Mouse (Mus musculus) kidney, embryonic 16.5 days (tissue): ENCODE measurements at regions not wholly inside any gene's neighbourhood (a gene's known extent, or its start where the extent isn't known, plus 50 kb on each side); places are given as distances from the start of the nearest gene placed in this dataset.
"Not testable (repeated sequence)": the region's sequence is repeated elsewhere in the genome, so short reads cannot be mapped to it uniquely, and the experiment has no call there.

Experiments
- ATAC-seq: fragments of 200-750 bp; cut with Nextera tagmentation; 2 replicates; pipeline ENCODE4 v1.8.0; 2017; ENCODE audit warnings: moderate TSS enrichment; ENCODE audit not compliant: low FRiP score, low TSS enrichment
- H3K27ac ChIP-seq: fragments of 300-500 bp; sonication (generic); 2 replicates; pipeline ENCODE4 v1.5.1; 2014; ENCODE audit warnings: low read length
- H3K27me3 ChIP-seq: fragments of 300-500 bp; sonication (generic); 2 replicates; pipeline ENCODE4 v1.6.1; 2014; ENCODE audit warnings: low read length, control low read depth, mixed read lengths; ENCODE audit not compliant: insufficient read depth
- H3K36me3 ChIP-seq: fragments of 300-500 bp; sonication (generic); 2 replicates; pipeline ENCODE4 v1.6.1; 2014; ENCODE audit warnings: low read length, control low read depth, mixed read lengths; ENCODE audit not compliant: insufficient read depth
- H3K4me1 ChIP-seq: fragments of 300-500 bp; sonication (generic); 2 replicates; pipeline ENCODE4 v1.6.1; 2014; ENCODE audit warnings: low read length, control low read depth, mixed read lengths; ENCODE audit not compliant: insufficient read depth
- H3K4me2 ChIP-seq: fragments of 300-500 bp; sonication (generic); replicated peaks from 2 replicates; pipeline ENCODE4 v1.6.1; 2014; ENCODE audit warnings: low read depth, low read length
- H3K4me3 ChIP-seq: fragments of 300-500 bp; sonication (generic); 2 replicates; pipeline ENCODE4 v1.5.1; 2014; ENCODE audit warnings: mild to moderate bottlenecking, low read length
- H3K9ac ChIP-seq: fragments of 300-500 bp; sonication (generic); replicated peaks from 2 replicates; pipeline ENCODE4 v1.6.1; 2014; ENCODE audit warnings: low read length
- H3K9me3 ChIP-seq: fragments of 300-500 bp; sonication (generic); 2 replicates; pipeline ENCODE4 v1.6.1; 2016; ENCODE audit warnings: low read length, control low read depth
- WGBS: fragments of 180-500 bp; shearing (Covaris S2); extraction: QIAGEN DNeasy Blood & Tissue Kit; methylation state at CpG from one replicate; pipeline ENCODE4 v1.1.7; 2014; 5-methylcytosine and 5-hydroxymethylcytosine counted together

DNA sequence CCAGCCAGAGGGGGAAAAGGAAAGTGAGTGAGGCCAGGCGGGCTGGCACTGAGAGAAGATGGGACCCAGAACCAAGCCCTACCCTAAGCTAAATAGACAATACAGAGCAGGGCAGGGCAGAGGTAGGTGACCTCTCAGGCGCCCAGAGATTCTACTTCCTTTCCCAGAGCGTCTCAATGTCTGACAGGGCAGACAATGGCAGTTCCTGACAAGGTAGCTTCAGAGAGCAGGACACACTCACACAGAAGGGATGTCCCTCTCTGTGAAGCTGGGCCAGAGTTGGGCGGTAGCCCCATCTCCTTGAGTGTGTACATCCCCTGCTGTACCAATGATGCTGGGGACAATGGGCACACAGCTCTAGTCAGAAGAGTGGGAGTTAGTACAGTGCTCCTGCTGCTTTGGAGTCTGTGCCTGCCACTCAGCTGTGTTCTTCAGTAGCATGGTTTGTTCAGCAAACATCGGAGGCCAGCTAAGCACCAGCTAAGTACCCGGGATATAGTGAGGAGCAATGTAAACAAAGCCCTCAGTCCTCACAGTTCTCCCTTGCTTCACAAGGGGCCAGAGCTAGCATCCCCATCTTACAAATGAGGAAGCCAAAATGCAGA lies 62.7 kb downstream of the Rhob start:
- Histone ChIP-seq H3K4me2 (no peak overlapping the region), H3K27ac (no peak overlapping the region), H3K4me1 (peaks cover 20% of the 10 kb centered on the region), H3K4me3 (no peak overlapping the region), H3K9ac (no peak overlapping the region), H3K36me3 (no peaks in the 10 kb centered on the region), H3K27me3 (no peaks in the 10 kb centered on the region), H3K9me3 (no peaks in the 10 kb centered on the region)
- WGBS = 59% methylated on average over 6 of the region's 6 CpGs
- no peak for ATAC-seq

DNA sequence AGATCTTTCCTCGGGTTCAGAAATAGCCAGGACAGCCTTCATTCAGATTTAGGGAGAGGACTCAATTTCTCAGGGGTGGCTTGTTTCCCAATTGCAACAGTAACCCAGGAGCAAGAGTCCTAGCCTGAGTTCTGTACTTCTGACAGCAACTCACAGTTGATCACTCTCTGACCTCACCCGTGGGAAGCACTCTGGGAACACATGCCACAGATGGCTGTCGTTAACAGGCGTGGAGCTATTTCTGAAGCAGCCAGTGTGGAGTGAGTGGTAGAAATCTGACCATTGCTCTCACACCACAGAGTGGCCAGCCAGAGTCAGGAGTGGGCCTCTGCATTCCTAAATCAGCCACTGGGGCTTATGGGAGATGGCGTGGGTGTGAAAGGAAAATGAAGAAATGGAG lies 63.3 kb downstream of the Rhob start:
- H3K9ac ChIP-seq = no peak overlapping the region
- no peaks in the 10 kb centered on the region for H3K36me3 ChIP-seq
- no peak for ATAC-seq
- peaks cover 23% of the 10 kb centered on the region for H3K4me1 ChIP-seq
- H3K4me2 ChIP-seq = no peak overlapping the region
- WGBS = 54% methylated on average over 5 of the region's 5 CpGs
- H3K27ac ChIP-seq = no peak overlapping the region
- H3K27me3 ChIP-seq = no peaks in the 10 kb centered on the region
- H3K4me3 ChIP-seq = no peak overlapping the region
- no peaks in the 10 kb centered on the region for H3K9me3 ChIP-seq

DNA sequence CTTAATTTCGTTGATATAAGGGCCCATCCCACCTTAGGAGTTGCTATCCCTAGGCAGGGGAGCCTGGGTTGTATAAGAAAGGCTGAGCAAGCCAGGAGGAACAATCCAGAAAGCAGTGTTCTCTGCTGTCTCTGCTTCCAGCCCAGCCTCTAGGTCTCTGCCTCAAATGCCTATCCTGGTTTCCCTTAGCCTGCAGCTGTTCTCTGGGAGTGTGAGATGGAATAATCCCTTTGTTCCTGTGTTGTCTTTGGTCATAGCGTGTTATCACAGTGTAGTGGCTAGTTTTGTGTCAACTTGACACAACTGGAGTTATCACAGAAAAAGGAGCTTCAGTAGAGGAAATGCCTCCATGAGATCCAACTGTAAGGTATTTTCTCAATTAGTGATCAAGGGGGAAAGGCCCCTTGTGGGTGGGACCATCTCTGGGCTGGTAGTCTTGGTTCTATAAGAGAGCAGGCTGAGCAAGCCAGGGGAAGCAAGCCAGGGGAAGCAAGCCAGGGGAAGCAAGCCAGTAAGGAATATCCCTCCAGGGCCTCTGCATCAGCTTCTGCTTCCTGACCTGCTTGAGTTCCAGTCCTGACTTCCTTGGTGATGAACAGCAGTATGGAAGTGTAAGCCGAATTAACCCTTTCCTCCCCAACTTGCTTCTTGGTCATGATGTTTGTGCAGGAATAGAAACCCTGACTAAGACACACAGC lies 64.0 kb downstream of the Rhob start:
- not testable (repeated sequence) for H3K4me3 ChIP-seq, H3K27ac ChIP-seq, H3K9ac ChIP-seq, H3K9me3 ChIP-seq, ATAC-seq, H3K27me3 ChIP-seq, H3K36me3 ChIP-seq, H3K4me2 ChIP-seq
- WGBS = 71% methylated on average over 3 of the region's 3 CpGs
- peaks cover 23% of the 10 kb centered on the region for H3K4me1 ChIP-seq

DNA sequence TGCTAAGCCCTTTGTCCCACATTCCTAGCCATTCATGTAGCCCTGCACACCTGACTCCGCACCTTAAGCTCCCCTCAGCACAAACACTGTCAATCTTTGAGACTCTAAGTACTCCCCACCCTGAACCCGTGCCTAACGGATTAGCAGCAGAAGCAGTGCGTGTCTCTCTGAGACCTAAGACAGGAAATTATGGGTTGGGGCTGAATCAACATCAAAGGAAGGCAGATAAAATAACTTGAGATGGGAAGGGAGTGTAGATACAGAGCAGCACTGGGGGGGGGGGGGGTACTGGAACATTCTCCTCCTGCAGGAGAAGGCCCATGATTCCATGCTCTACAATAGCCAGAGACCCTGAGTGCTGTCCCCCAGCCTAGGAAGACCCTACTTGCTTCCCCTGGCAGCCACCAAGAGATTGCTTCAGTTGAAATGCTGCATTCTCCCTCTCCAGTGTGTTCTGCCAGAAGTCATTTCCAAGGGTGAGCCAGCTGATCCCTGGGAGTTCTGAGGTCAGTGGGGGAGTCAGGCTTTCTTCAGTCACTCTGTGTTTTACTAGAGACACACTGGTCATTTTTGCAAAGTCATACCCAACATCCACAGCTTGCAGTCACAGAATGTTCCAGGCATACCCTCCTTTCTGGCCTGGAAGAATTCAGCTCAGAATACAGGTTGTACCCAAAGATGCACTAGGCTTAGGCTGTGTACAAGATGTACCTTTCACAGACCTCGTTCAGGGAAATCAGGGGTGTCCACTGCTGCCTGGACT lies 71.4 kb downstream of the Rhob start:
- Histone ChIP-seq H3K9me3 (peaks cover 3% of the 10 kb centered on the region; the same call in 1 of the 2 replicates), H3K9ac (no peak overlapping the region), H3K4me1 (peaks cover 17% of the 10 kb centered on the region), H3K27me3 (no peaks in the 10 kb centered on the region), H3K4me3 (no peak overlapping the region), H3K4me2 (no peak overlapping the region), H3K36me3 (no peaks in the 10 kb centered on the region), H3K27ac (no peak overlapping the region)
- no peak for ATAC-seq
- WGBS = 54% methylated on average over 5 of the region's 5 CpGs

DNA sequence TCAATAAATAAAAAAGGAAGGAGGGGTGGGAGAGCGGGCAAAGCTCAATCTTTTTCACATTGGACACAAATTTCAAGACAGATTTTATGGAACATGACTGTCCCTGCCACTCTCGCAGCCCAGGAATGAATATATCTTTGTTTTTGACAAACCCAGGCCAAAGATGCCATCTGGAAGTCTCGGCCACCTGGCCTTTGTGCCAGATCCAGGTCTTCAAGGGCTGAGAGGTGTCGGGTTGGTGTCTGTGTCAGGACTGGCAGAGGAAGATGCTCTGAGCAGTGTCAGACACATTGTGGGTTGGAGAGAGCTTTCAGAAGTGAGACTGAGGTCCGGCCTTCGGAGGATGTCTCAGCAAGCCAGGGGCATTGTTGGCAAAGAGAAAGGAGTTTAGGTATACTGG lies 75.3 kb downstream of the Rhob start:
- 87% methylated on average over 6 of the region's 6 CpGs for WGBS
- Histone ChIP-seq H3K4me1 (peaks cover 4% of the 10 kb centered on the region; the same call in 1 of the 2 replicates), H3K9me3 (no peaks in the 10 kb centered on the region), H3K27me3 (0 out of 2 replicates have a peak, but pooled peaks cover 3% of the 10 kb centered on the region), H3K36me3 (no peaks in the 10 kb centered on the region), H3K27ac (no peak overlapping the region), H3K4me3 (no peak overlapping the region), H3K9ac (no peak overlapping the region), H3K4me2 (no peak overlapping the region)
- ATAC-seq = no peak

DNA sequence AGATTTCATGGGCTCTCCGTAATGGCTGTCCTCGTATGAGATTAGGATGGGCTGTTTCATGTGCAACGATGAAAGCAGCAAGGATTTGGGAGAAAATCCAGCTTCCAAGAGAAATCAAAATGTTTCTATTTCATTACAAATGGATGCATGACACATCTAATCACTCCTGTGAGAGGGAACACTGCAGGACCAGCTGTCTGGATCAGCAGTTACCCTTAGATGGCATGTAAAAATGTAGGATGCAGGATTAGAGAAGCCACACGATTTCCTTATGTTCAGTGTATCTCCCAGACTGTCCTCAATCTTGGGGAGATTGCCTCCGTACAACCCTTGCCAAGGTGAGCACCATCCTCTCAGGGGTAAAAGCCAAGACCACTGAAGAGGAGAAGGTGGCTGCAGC lies 77.1 kb downstream of the Rhob start:
- Histone ChIP-seq H3K27ac (no peak overlapping the region), H3K27me3 (0 out of 2 replicates have a peak, but pooled peaks cover 3% of the 10 kb centered on the region), H3K4me1 (no peaks in the 10 kb centered on the region), H3K9me3 (no peaks in the 10 kb centered on the region), H3K36me3 (no peaks in the 10 kb centered on the region), H3K4me2 (no peak overlapping the region), H3K4me3 (no peak overlapping the region), H3K9ac (no peak overlapping the region)
- WGBS = 49% methylated on average over 5 of the region's 5 CpGs
- ATAC-seq = no peak

DNA sequence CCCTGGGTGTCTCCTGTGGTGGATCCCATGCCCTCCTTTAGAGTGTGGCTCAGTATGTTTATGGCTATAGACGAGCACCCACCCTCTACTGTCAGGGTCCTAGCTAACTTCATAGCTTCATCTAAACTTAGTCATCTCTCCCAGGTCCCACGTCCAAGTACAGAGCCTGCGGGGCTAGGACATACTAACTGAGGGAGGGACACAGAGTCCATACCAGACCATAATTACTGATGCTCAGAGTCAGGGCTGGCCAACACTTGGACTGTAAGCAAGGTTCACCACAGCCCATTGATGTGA lies 78.6 kb downstream of the Rhob start:
- Histone ChIP-seq H3K9ac (no peak overlapping the region), H3K27ac (no peak overlapping the region), H3K4me3 (no peak overlapping the region), H3K27me3 (0 out of 2 replicates have a peak, but pooled peaks cover 3% of the 10 kb centered on the region), H3K4me1 (no peaks in the 10 kb centered on the region), H3K36me3 (no peaks in the 10 kb centered on the region), H3K9me3 (no peaks in the 10 kb centered on the region), H3K4me2 (no peak overlapping the region)
- WGBS = 86% methylated on average over 3 of the region's 3 CpGs
- no peak for ATAC-seq

DNA sequence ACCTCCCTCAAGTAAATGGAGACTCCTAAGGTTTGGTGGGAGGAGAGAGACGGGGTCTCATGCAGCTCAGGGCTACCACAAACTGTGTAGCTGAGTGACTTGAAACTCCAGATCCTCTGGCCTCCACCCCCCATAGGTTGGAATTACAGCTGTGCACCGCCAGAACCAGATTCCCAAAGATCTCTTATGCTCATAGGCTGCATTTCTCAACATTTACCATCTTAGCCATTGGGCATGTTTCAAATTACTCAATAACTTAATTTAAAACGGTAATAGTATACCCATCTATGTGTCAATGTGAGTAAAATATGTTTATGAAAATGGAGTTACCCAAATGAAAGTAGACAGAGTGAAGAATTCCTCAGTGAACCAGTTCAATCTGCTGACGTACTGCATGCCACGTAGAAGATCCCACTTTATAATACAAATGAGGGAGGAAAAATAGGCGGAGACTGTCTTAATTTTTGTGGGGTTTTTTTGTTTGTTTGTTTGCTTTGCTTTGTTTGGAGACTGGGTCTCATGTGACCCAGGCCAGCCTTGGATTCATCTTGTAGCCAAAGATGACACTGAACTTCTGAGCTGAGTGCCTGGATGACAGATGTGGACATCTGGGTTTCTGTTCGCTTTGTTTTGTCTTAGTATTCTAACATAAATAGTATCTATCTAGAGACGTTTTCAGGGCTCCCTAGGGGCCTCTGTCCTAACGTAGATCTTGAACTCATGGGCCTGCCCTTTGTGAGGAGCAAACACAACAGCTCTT lies 79.1 kb downstream of the Rhob start:
- H3K27me3 ChIP-seq = 0 out of 2 replicates have a peak, but pooled peaks cover 3% of the 10 kb centered on the region
- H3K4me2 ChIP-seq = no peak overlapping the region
- WGBS = 71% methylated on average over 9 of the region's 9 CpGs
- no peaks in the 10 kb centered on the region for H3K9me3 ChIP-seq
- no peaks in the 10 kb centered on the region for H3K4me1 ChIP-seq
- no peak for ATAC-seq
- no peak overlapping the region for H3K9ac ChIP-seq
- H3K4me3 ChIP-seq = no peak overlapping the region
- H3K36me3 ChIP-seq = no peaks in the 10 kb centered on the region
- H3K27ac ChIP-seq = no peak overlapping the region

DNA sequence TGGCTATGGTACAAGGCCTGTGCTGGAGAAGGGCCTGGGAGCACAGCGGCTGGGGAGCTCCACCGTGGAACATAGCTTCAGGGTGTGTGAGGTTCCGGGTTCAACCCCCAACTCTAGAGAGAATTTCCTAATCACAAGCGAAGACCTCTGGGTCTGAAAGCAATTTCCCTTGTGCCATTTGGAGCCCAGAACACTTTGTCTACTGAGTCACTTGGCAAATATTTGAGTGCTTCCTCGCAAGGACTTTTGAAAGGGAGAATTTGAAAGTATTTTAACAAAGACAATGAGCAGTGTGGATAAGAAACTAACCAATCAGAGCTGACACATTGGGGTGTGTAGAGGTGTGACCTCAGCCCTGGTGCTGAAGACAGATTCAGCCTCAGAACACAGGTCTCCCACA lies 80.9 kb downstream of the Rhob start:
- Histone ChIP-seq H3K4me2 (no peak overlapping the region), H3K27ac (no peak overlapping the region), H3K4me1 (no peaks in the 10 kb centered on the region), H3K9ac (no peak overlapping the region), H3K9me3 (no peaks in the 10 kb centered on the region), H3K4me3 (no peak overlapping the region), H3K27me3 (0 out of 2 replicates have a peak, but pooled peaks cover 3% of the 10 kb centered on the region), H3K36me3 (no peaks in the 10 kb centered on the region)
- ATAC-seq = no peak
- 70% methylated on average over 5 of the region's 5 CpGs for WGBS
